Mouse (Mus musculus): ENCODE results near the gene Sart3. TPM values are rescaled to one million over a fixed set of nuclear protein-coding genes. Genes with fewer than 3 reads are reported as not detected.

The Sart3 gene
- polyA plus RNA-seq, 1 experiment from 2014 or later, result 47.4 TPM

DNA sequence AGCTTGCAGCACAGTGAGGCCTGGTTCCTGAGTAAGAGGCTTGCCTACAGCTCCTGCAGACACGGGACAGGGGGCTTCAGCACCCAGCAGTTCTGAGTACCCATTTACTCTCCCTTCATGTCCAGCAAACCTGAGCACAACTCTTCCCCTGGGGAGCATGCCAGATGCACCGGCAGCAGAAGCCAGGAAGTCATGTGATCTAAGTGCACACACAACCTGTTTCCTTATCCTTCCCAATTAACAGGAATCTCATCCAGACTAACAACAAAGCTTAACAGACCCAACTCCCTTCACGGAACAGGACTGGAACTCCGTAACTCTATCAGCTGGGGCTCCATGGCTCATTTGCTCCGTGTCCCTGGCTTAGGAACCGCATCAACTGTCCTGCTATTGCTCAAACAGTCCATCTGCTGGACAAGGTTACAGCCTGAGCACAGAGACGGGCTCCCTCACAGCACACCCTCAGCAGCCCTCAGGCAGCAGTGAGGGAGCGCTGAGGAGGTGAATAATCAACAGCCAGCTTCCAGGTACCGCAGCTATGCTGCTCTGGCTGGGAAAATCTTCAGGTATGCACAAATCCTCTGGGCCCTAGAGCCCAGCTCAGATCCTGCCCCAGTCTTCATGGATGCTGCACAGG, 20.7 kb downstream of the Sart3 start:
- Histone ChIP-seq H3K36me3 (peaks cover 95% of the 10 kb centered on the region), H3K4me3 (no peak overlapping the region), H3K9me3 (no peaks in the 10 kb centered on the region), H3K4me1 (replicated peaks) (no peaks in the 10 kb centered on the region), H3K27ac (replicated peaks) (no peak overlapping the region), H3K27me3 (no peaks in the 10 kb centered on the region), H3K4me2 (no peak overlapping the region), H3K9ac (no peak overlapping the region)
- no peak for ATAC-seq (ENCODE audit: low FRiP score, low read depth)
- WGBS, result 89% methylated on average over 9 of the region's 9 CpGs

GRCm38 (mm10) chr5:113748556-113749331, 23.6 kb downstream of the Sart3 start:
- Histone ChIP-seq H3K4me3 (no peak overlapping the region), H3K9me3 (no peaks in the 10 kb centered on the region), H3K4me2 (no peak overlapping the region), H3K27me3 (no peaks in the 10 kb centered on the region), H3K36me3 (peaks cover 95% of the 10 kb centered on the region), H3K27ac (replicated peaks) (no peak overlapping the region), H3K9ac (no peak overlapping the region), H3K4me1 (replicated peaks) (no peaks in the 10 kb centered on the region)
- 90% methylated on average over 13 of the region's 13 CpGs for WGBS
- no peak for ATAC-seq (ENCODE audit: low FRiP score, low read depth)

- Histone ChIP-seq H3K4me3 (no peak overlapping the region), H3K4me2 (no peak overlapping the region), H3K9me3 (no peaks in the 10 kb centered on the region), H3K27me3 (no peaks in the 10 kb centered on the region), H3K9ac (no peak overlapping the region), H3K36me3 (peaks cover 95% of the 10 kb centered on the region), H3K27ac (replicated peaks) (no peak overlapping the region), H3K4me1 (replicated peaks) (no peaks in the 10 kb centered on the region)
- WGBS, result 87% methylated on average over 5 of the region's 5 CpGs
- no peak for ATAC-seq (ENCODE audit: low FRiP score, low read depth)
These were observed 24.7 kb downstream of the Sart3 start for GRCm38 (mm10) chr5:113747629-113748028.

- no peak overlapping the region for H3K4me3 ChIP-seq
- no peaks in the 10 kb centered on the region for H3K9me3 ChIP-seq
- WGBS, result 90% methylated on average over 11 of the region's 11 CpGs
- H3K4me1 ChIP-seq (replicated peaks), result peaks cover 18% of the 10 kb centered on the region
- ATAC-seq (ENCODE audit: low FRiP score, low read depth), result no peak
- no peaks in the 10 kb centered on the region for H3K27me3 ChIP-seq
- H3K4me2 ChIP-seq, result no peak overlapping the region
- peaks cover 40% of the 10 kb centered on the region for H3K36me3 ChIP-seq
- no peak overlapping the region for H3K27ac ChIP-seq (replicated peaks)
- H3K9ac ChIP-seq, result no peak overlapping the region
These were observed 34.6 kb downstream of the Sart3 start for GRCm38 (mm10) chr5:113737607-113738237.

GRCm38 (mm10) chr5:113736522-113737164, 35.7 kb downstream of the Sart3 start:
- peaks cover 31% of the 10 kb centered on the region for H3K36me3 ChIP-seq
- H3K9ac ChIP-seq, result peak overlapping the region; percentile 67
- H3K4me2 ChIP-seq, result peak overlapping the region; percentile 86
- H3K9me3 ChIP-seq, result no peaks in the 10 kb centered on the region
- H3K27me3 ChIP-seq, result no peaks in the 10 kb centered on the region
- no peak for ATAC-seq (ENCODE audit: low FRiP score, low read depth)
- H3K4me1 ChIP-seq (replicated peaks), result peaks cover 18% of the 10 kb centered on the region
- H3K27ac ChIP-seq (replicated peaks), result peak overlapping the region; percentile 97
- peak overlapping the region; percentile 63 for H3K4me3 ChIP-seq
- WGBS, result 40% methylated on average over 15 of the region's 15 CpGs

- peak overlapping the region; percentile 67 for H3K9ac ChIP-seq
- WGBS, result 4% methylated on average over 10 of the region's 10 CpGs
- H3K4me1 ChIP-seq (replicated peaks), result peaks cover 19% of the 10 kb centered on the region
- peak; percentile 20; the same call in 1 of the 2 replicates for ATAC-seq (ENCODE audit: low FRiP score, low read depth)
- H3K36me3 ChIP-seq, result peaks cover 27% of the 10 kb centered on the region
- H3K27ac ChIP-seq (replicated peaks), result peak overlapping the region; percentile 97
- no peaks in the 10 kb centered on the region for H3K9me3 ChIP-seq
- H3K4me2 ChIP-seq, result peak overlapping the region; percentile 86
- peak overlapping the region; percentile 63 for H3K4me3 ChIP-seq
- no peaks in the 10 kb centered on the region for H3K27me3 ChIP-seq
These were observed 36.2 kb downstream of the Sart3 start for GRCm38 (mm10) chr5:113736113-113736502.

DNA sequence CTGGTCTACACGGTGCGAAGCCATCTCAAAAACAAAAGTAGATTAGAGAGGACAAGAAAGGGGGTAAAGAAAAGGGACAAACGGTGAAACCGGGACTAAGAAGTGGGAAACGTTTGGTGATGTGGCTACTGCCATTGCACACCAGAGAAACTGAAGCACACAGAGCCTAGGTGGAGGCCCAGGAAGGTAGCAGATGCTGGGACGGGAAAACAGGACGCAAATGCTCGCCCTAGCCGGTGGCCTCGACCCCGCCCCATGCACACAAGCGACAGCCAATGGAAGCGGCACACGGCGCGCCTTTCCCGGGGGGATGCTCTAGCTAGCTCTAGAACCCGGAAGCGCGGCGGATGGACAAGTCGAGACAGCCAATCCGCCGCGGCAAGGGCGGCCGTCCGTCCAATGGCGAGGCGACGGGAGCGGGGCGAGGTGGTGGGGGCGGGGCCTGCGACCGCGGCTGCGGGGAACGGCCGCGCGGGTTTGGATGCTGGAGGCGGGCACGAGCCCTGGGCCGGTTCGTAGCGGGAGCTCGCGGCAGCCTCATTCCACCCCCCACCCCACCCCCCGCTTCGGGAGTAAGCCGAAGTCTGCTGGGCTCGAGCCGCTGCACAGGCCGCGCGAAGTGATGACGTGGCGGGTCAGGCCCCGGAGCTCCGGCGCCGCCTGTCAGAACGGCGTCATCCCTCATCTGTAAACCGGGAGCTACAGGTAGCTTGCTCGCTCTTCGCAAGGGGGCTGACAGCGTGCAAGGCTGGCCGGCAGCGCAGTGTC, 36.8 kb downstream of the Sart3 start, which contains the start of gene Ficd:
Gene Ficd (plus strand): TSS at position 459 of the 768 bp plus-strand sequence.
- Histone ChIP-seq H3K4me3 (peak within 1 kb of the TSS; percentile 63), H3K27ac (replicated peaks) (peak within 1 kb of the TSS; percentile 97), H3K4me2 (peak within 1 kb of the TSS; percentile 86), H3K9ac (peak within 1 kb of the TSS; percentile 67), H3K27me3 (no peaks in the 10 kb centered on the region), H3K9me3 (no peaks in the 10 kb centered on the region), H3K36me3 (peaks cover 21% of the 10 kb centered on the region), H3K4me1 (replicated peaks) (peaks cover 25% of the 10 kb centered on the region)
- peak; percentile 96 for ATAC-seq (ENCODE audit: low FRiP score, low read depth)
- WGBS, result under 1% methylated on average over 65 of the region's 71 CpGs

DNA sequence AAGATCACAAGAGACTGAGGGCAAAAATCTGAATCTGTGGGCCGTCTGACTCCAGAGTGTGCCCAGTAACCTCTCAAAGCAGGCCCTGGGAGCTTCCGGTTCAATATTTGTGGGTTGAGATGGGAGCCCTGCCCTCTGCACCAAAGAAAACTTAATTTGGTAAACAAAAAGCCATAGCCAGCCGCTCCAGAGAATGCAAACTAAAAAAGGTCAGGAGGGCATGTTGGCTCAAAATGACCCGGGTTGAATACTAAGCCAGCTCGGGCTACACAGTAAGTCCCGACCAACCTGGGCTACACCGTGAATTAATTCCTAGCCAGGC, 37.3 kb downstream of the Sart3 start:
- H3K27me3 ChIP-seq, result no peaks in the 10 kb centered on the region
- H3K4me2 ChIP-seq, result peak overlapping the region; percentile 86
- ATAC-seq (ENCODE audit: low FRiP score, low read depth), result no peak
- H3K9ac ChIP-seq, result peak overlapping the region; percentile 67
- H3K4me3 ChIP-seq, result peak overlapping the region; percentile 63
- peak overlapping the region; percentile 97 for H3K27ac ChIP-seq (replicated peaks)
- WGBS, result 22% methylated on average over 7 of the region's 7 CpGs
- peaks cover 30% of the 10 kb centered on the region for H3K4me1 ChIP-seq (replicated peaks)
- H3K36me3 ChIP-seq, result peaks cover 15% of the 10 kb centered on the region
- H3K9me3 ChIP-seq, result no peaks in the 10 kb centered on the region

GRCm38 (mm10) chr5:113734376-113734775, 37.9 kb downstream of the Sart3 start:
- H3K9ac ChIP-seq, result no peak overlapping the region
- H3K4me2 ChIP-seq, result no peak overlapping the region
- 0 out of 2 replicates have a peak overlapping the region, but pooled peaks have one; percentile 97 for H3K27ac ChIP-seq (replicated peaks)

DNA sequence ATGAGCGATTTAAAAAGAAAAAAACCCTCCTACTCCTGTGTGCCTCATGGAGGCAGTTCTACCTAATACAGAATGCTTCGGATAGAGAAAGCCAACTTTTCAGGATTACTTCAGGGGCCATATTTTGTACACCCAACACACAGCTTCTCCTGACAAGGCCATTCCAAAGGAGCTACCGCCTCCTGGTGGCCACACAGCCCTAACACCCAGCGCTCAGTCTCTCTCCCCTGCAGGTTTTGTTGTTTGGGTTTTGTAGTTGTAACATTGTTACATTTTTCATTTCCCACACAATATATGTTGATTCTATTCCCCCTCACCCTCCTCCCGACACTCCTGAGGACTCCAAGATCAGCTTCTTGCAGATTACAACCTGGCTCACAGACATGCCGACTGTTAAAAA, 40.1 kb downstream of the Sart3 start:
- peaks cover 29% of the 10 kb centered on the region for H3K4me1 ChIP-seq (replicated peaks)
- ATAC-seq (ENCODE audit: low FRiP score, low read depth), result no peak
- H3K27me3 ChIP-seq, result no peaks in the 10 kb centered on the region
- 31% methylated on average over 6 of the region's 6 CpGs for WGBS
- H3K4me2 ChIP-seq, result no peak overlapping the region
- H3K27ac ChIP-seq (replicated peaks), result no peak overlapping the region
- no peak overlapping the region for H3K9ac ChIP-seq
- H3K9me3 ChIP-seq, result no peaks in the 10 kb centered on the region
- H3K36me3 ChIP-seq, result no peaks in the 10 kb centered on the region
- H3K4me3 ChIP-seq, result no peak overlapping the region

More at GRCm38 (mm10) chr5:113734376-113734775, 37.9 kb downstream of the Sart3 start:
- Histone ChIP-seq H3K36me3 (peaks cover 10% of the 10 kb centered on the region), H3K4me3 (no peak overlapping the region), H3K4me1 (replicated peaks) (peaks cover 30% of the 10 kb centered on the region), H3K9me3 (no peaks in the 10 kb centered on the region), H3K27me3 (no peaks in the 10 kb centered on the region)
- 69% methylated on average over 5 of the region's 5 CpGs for WGBS
- ATAC-seq (ENCODE audit: low FRiP score, low read depth), result no peak

GRCm38 (mm10) chr5:113731174-113731573, 41.1 kb downstream of the Sart3 start:
- 91% methylated on average over 7 of the region's 7 CpGs for WGBS
- Histone ChIP-seq H3K27me3 (no peaks in the 10 kb centered on the region), H3K4me2 (no peak overlapping the region), H3K4me3 (no peak overlapping the region), H3K4me1 (replicated peaks) (peaks cover 19% of the 10 kb centered on the region), H3K36me3 (no peaks in the 10 kb centered on the region), H3K9ac (no peak overlapping the region), H3K27ac (replicated peaks) (0 out of 2 replicates have a peak overlapping the region, but pooled peaks have one; percentile 35), H3K9me3 (no peaks in the 10 kb centered on the region)
- ATAC-seq (ENCODE audit: low FRiP score, low read depth), result no peak

Measured in hindbrain, embryonic 15.5 days (tissue).